Mouse (Mus musculus): Measurements from ENCODE around the gene Acvr2a. TPM values are rescaled to one million over a fixed set of nuclear protein-coding genes. Genes with fewer than 3 reads are reported as not detected.

Acvr2a gene
- 9.3 TPM for polyA plus RNA-seq (2014; fragmentation: Illumina TruSeq; extraction: RNeasy Lipid Tissue Mini Kit (QIAGEN cat#74804); ENCODE audit: low read depth, low replicate concordance)

GRCm38 (mm10) chr2:48813371-48814222, at the start of gene Acvr2a:
Gene Acvr2a (plus strand): TSS chr2:48814109.

DNA sequence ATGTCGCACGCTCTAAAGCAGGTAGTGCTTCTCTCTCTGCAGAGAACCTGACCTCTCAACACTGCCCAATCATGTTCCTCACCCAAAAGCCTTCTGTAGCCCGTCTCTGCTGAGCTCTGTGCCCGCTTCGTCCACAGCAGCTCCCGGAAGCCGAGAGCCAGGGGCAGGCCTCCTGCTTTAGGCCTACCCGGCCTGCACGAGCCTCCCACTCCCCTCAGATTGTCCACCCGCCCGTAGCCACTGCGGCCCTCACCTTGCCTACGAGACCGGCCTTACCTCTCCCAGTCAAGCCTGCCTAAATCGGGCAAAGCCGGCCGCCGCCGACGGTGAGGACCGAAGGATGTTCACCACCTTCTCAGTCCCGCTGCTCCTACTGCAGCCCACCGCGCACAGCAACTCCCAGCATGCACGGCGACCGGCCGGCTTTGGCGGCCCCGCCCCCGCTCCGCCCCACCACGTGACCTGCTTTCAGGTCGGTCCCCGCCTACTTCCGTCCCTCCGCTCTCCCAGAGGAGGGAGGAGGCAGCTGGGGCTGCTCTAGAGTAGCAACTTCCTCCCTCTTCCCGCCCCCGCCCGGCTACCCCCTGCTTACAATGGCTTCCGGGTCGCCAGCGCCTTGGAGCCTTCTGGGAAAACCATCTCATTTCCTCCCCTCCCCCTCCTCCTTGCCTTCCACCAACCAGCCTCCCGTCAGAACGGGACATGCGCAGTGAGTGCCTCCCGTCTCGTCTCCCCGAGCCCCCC, 135.1 kb downstream of the Acvr2a start, which contains the start of gene Mbd5:
TSS of gene Mbd5 (plus strand) at position 668 of the 744 bp plus-strand sequence.

DNA sequence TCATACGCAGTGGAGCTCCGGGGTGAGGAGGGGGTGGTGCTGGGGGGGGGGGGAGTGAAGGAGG, 136.2 kb downstream of the Acvr2a start, which contains the start of gene Orc4:
TSS of gene Orc4 (minus strand) at position 26 of the 64 bp plus-strand sequence.

Other genes starting within 250 kb of the Acvr2a start
- gene Mbd5, start 135.4 kb downstream of the Acvr2a start, polyA plus RNA-seq (2014; fragmentation: Illumina TruSeq; extraction: RNeasy Lipid Tissue Mini Kit (QIAGEN cat#74804); ENCODE audit: low read depth, low replicate concordance): 14.4 TPM
- 44.8 TPM for gene Orc4, start 136.2 kb downstream of the Acvr2a start, polyA plus RNA-seq (2014; fragmentation: Illumina TruSeq; extraction: RNeasy Lipid Tissue Mini Kit (QIAGEN cat#74804); ENCODE audit: low read depth, low replicate concordance)

Data from adipose tissue, adult 10 weeks (tissue).